Mouse (Mus musculus) myocyte (in vitro differentiated cells): Measurements from ENCODE around the gene Wfikkn2.

Experiments used
- CEBPB ChIP-seq: IDR thresholded peaks from 2 replicates; pipeline ENCODE4 v1.6.1; 2011; ENCODE audit warnings: mild to moderate bottlenecking, moderate library complexity; ENCODE audit not compliant: poor library complexity, insufficient read depth, severe bottlenecking
- E2F4 ChIP-seq: IDR thresholded peaks from one replicate; pipeline ENCODE4 v1.6.1; 2011; ENCODE audit warnings: mild to moderate bottlenecking, control low read depth, moderate library complexity; ENCODE audit not compliant: insufficient read depth
- POLR2A ChIP-seq: IDR thresholded peaks from one replicate; pipeline ENCODE4 v1.6.1; 2011; ENCODE audit warnings: low read depth, mild to moderate bottlenecking, control low read depth, moderate library complexity; ENCODE audit not compliant: insufficient read length
- POLR2AphosphoS2 ChIP-seq: IDR thresholded peaks from one replicate; pipeline ENCODE4 v1.6.1; 2011; ENCODE audit warnings: low read depth, control low read depth; ENCODE audit not compliant: insufficient read length
- TCF12 ChIP-seq: IDR thresholded peaks from one replicate; pipeline ENCODE4 v1.6.1; 2011; ENCODE audit warnings: mild to moderate bottlenecking, control low read depth; ENCODE audit not compliant: poor library complexity, insufficient read depth, severe bottlenecking
- USF1 ChIP-seq: IDR thresholded peaks from one replicate; pipeline ENCODE4 v1.6.1; 2011; ENCODE audit warnings: low read depth, mild to moderate bottlenecking, control low read depth, moderate library complexity

DNA sequence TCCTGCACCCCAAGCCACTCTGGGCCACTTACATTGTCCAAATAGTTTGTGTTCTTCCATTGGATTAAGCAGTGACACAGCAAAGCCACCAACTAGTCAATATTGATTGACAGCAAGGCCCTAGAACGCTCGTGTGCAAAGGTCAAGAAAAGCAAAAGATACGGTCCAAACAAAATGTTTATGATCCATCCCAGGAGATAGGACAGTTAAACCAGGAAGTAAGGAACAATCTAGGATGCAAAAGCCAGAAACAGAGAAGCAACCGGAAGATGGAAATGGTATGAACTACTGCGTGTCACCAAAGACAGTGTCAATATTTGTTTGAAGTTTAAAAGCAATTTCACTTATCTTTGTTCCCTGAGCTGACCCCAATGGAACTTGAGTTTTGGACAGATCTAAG lies 43.7 kb downstream of the Wfikkn2 start:
- TF ChIP-seq POLR2A = no peak
- TF ChIP-seq CEBPB = no peak
- no peak for TF ChIP-seq TCF12
- no peak for TF ChIP-seq USF1
- TF ChIP-seq POLR2AphosphoS2 = no peak
- no peak for TF ChIP-seq E2F4
